Mouse (Mus musculus) heart, embryonic 10.5 days (tissue): ENCODE results near the gene C1qa. TPM values are rescaled to one million over a fixed set of nuclear protein-coding genes. Genes with fewer than 3 reads are reported as not detected.

Source experiments
- DNase-seq: peaks from one replicate; pipeline ENCODE4 v3.0.0-alpha.2; 2017; ENCODE audit warnings: low spot score
- H3K27ac ChIP-seq: fragments of 300-500 bp; sonication (generic); 2 replicates; pipeline ENCODE4 v1.5.1; 2016; ENCODE audit warnings: mild to moderate bottlenecking
- H3K27me3 ChIP-seq: fragments of 300-500 bp; sonication (generic); 2 replicates; pipeline ENCODE4 v1.6.1; 2016; ENCODE audit warnings: mild to moderate bottlenecking; ENCODE audit not compliant: poor library complexity, insufficient read depth, severe bottlenecking
- H3K36me3 ChIP-seq: fragments of 300-500 bp; sonication (generic); 2 replicates; pipeline ENCODE4 v1.6.1; 2016; ENCODE audit warnings: mild to moderate bottlenecking, moderate library complexity
- H3K4me1 ChIP-seq: fragments of 300-500 bp; sonication (generic); 2 replicates; pipeline ENCODE4 v1.6.1; 2016; ENCODE audit warnings: mild to moderate bottlenecking
- H3K4me3 ChIP-seq: fragments of 300-500 bp; sonication (generic); 2 replicates; pipeline ENCODE4 v1.5.1; 2016; ENCODE audit warnings: mild to moderate bottlenecking, moderate library complexity
- H3K9me3 ChIP-seq: fragments of 300-500 bp; sonication (generic); 2 replicates; pipeline ENCODE4 v1.6.1; 2016; ENCODE audit warnings: mild to moderate bottlenecking, moderate library complexity
- WGBS: fragments of 180-500 bp; shearing (Covaris S2); methylation state at CpG from one replicate; pipeline ENCODE4 v1.1.7; 2016; 5-methylcytosine and 5-hydroxymethylcytosine counted together
- polyA plus RNA-seq: library from polyadenylated mRNA; unstranded; fragments of >200 nt; fragmentation: Nextera tagmentation; extraction: Ambion mirVana; gene quantifications from 2 replicates; pipeline ENCODE4 v1.2.1, GENCODE M21; 2016

Gene C1qa
- polyA plus RNA-seq = 1.3 and 4.2 TPM in 2 replicates

DNA sequence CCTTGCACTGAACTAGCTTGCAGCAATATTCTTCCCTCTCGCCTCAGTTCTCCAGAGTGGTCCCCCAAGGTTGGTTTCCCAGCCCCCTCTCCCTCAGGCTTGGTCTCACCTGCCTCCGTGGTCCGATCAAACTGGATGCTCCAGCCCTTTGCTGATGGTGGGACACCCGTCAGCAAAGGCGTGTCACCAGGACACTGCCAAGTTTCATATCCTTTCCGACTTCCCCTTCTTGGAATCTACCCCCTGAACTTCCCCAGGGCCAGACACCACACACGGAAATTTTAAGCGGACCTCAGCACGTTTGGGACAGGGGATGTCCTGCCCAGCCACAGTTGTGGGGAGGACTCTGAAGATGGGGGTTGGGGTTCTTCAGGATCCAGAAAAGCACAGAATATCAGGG, at the start of gene C1qa:
TSS of gene C1qa (minus strand) at position 167 of the 400 bp plus-strand sequence.
- 71% methylated on average over 9 of the region's 9 CpGs for WGBS

DNA sequence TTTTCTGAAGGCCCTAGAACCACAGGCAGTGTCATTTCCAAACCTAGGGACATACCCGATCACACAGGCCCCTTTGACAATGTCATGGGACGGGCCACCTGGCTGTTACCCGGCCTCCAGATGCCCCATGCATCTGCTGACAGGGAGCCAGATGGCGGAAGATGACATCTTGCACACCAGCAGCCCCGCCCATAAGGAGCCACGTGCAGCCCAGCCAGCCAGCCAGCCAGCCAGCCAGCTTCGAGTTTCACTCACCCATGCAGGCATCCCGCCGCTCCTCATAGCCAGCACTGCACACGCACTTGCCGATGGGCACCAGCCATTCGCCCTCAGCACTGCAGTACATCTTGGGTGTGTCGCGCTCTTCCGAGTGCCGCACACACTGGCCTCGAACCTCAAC, 46.8 kb upstream of the C1qa start:
- no peaks in the 10 kb centered on the region for H3K36me3 ChIP-seq
- no peaks in the 10 kb centered on the region for H3K9me3 ChIP-seq
- peaks cover 100% of the 10 kb centered on the region for H3K27me3 ChIP-seq
- no peak overlapping the region for H3K4me3 ChIP-seq
- no peak for DNase-seq
- no peak overlapping the region for H3K27ac ChIP-seq
- H3K4me1 ChIP-seq = peaks cover 11% of the 10 kb centered on the region; the same call in 1 of the 2 replicates
- 62% methylated on average over 17 of the region's 17 CpGs for WGBS

More for the DNA sequence above, at the start of gene C1qa:
- no peak for DNase-seq
- Histone ChIP-seq H3K27ac (no peak within 1 kb of the TSS), H3K27me3 (peaks cover 73% of the 10 kb centered on the region), H3K4me1 (peaks cover 5% of the 10 kb centered on the region), H3K36me3 (no peaks in the 10 kb centered on the region), H3K9me3 (no peaks in the 10 kb centered on the region), H3K4me3 (no peak within 1 kb of the TSS)

- peaks cover 100% of the 10 kb centered on the region for H3K27me3 ChIP-seq
- no peak overlapping the region for H3K27ac ChIP-seq
- 72% methylated on average over 11 of the region's 11 CpGs for WGBS
- H3K4me1 ChIP-seq = peaks cover 11% of the 10 kb centered on the region; the same call in 1 of the 2 replicates
- H3K9me3 ChIP-seq = no peaks in the 10 kb centered on the region
- H3K36me3 ChIP-seq = no peaks in the 10 kb centered on the region
- no peak for DNase-seq
- H3K4me3 ChIP-seq = no peak overlapping the region
Observed at GRCm38 (mm10) chr4:136944558-136945350, 46.2 kb upstream of the C1qa start.

DNA sequence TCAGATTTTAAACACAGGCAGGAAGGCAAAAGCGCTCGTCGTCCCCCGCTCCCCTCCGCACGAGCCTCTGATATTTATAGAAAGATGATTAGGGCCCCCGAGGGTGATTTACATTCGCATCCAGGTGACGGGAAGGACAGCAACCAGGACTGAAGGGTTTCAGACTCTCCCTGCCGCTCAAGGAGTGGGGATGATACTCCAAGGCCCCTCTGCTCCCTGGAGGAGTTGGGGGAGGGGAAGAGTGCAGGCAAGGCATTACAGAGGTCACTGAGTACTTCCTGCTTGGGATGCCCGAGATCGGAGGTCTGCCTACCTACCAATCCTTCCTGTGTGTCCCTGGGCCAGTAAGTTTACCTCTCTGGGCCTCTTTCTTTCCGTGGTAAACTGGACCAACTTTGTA, 44.6 kb upstream of the C1qa start:
- no peaks in the 10 kb centered on the region for H3K36me3 ChIP-seq
- no peaks in the 10 kb centered on the region for H3K9me3 ChIP-seq
- H3K4me1 ChIP-seq = peaks cover 11% of the 10 kb centered on the region; the same call in 1 of the 2 replicates
- no peak for DNase-seq
- no peak overlapping the region for H3K27ac ChIP-seq
- H3K27me3 ChIP-seq = peaks cover 100% of the 10 kb centered on the region
- peak overlapping the region; percentile 18; the same call in 1 of the 2 replicates for H3K4me3 ChIP-seq
- 17% methylated on average over 13 of the region's 13 CpGs for WGBS

- Histone ChIP-seq H3K36me3 (no peaks in the 10 kb centered on the region), H3K4me3 (peak overlapping the region; percentile 18; the same call in 1 of the 2 replicates), H3K4me1 (peaks cover 11% of the 10 kb centered on the region; the same call in 1 of the 2 replicates), H3K27me3 (peaks cover 100% of the 10 kb centered on the region), H3K9me3 (no peaks in the 10 kb centered on the region), H3K27ac (no peak overlapping the region)
- WGBS = 26% methylated on average over 18 of the region's 18 CpGs
- DNase-seq = no peak
Observed at GRCm38 (mm10) chr4:136942761-136943160, 44.2 kb upstream of the C1qa start.

DNA sequence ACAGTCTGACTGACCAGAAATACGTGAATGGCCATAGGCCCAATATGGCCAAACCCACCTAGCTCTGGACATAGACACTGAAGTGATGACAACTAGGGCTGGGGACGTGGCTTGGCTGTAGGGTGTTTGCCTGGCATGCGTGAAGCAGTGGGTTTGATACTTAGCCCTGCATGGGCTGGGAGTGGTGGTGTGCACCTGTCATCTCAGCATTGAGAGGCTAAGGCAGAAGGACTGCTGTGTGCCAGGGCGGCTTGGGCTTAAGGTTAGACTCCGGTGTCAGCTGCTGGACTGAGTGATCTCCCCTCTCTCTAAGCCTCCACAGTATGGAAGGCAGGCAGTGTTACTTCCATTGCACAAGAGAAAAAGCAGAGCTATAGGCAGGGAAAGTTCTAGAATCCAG, 39.3 kb upstream of the C1qa start:
- H3K27ac ChIP-seq = no peak overlapping the region
- peaks cover 28% of the 10 kb centered on the region for H3K4me1 ChIP-seq
- H3K36me3 ChIP-seq = no peaks in the 10 kb centered on the region
- no peaks in the 10 kb centered on the region for H3K9me3 ChIP-seq
- DNase-seq = no peak
- peaks cover 100% of the 10 kb centered on the region for H3K27me3 ChIP-seq
- no peak overlapping the region for H3K4me3 ChIP-seq
- WGBS = 72% methylated on average over 5 of the region's 5 CpGs

GRCm38 (mm10) chr4:136937344-136937743, 38.7 kb upstream of the C1qa start:
- H3K4me1 ChIP-seq = peaks cover 24% of the 10 kb centered on the region
- no peaks in the 10 kb centered on the region for H3K9me3 ChIP-seq
- 71% methylated on average over 4 of the region's 4 CpGs for WGBS
- peaks cover 100% of the 10 kb centered on the region for H3K27me3 ChIP-seq
- H3K36me3 ChIP-seq = no peaks in the 10 kb centered on the region
- H3K4me3 ChIP-seq = no peak overlapping the region
- no peak for DNase-seq
- no peak overlapping the region for H3K27ac ChIP-seq

DNA sequence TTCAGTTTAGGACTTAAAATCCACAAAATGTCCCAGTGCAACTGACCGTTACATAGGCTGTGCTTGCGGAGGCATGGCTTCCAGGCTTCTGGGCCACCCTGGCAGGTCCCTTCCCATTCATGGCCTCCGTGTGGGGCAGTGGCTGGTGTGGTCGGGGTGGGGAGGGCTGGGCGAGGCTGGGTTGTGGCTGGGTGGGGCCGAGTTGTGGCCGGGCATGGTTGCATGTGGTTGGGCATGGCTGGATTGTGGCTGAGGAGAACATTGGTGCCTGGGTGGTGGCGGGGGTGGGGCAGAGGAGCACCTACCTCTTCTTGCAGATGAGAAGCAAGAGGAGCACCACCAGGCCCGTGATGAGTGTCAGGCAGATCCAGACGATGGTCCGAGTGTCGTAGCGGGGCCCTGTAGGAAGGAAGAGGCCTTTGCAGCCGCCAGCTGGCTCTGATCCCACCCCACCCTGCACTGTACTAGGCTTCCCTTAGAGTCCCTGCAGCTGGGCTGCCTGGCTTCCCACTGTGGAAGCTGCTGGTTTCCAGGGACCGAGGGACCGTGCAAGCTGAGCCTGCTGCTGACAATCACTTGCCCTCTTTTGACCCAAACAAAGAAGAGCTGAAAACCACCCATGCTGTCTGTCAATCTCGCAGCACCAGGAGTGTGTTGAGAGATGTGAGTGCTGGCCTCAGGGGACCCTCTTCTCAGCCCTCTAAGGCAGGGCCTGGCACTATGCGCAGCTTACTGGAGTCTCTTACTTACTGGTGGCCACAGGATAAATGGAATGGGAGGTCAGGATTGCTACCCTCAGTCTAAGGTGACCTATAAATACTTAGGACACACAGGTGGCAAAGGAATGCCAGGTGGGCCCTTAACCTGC, 36.4 kb upstream of the C1qa start:
- H3K9me3 ChIP-seq = no peaks in the 10 kb centered on the region
- H3K36me3 ChIP-seq = no peaks in the 10 kb centered on the region
- peaks cover 100% of the 10 kb centered on the region for H3K27me3 ChIP-seq
- no peak overlapping the region for H3K4me3 ChIP-seq
- 41% methylated on average over 18 of the region's 18 CpGs for WGBS
- peaks cover 31% of the 10 kb centered on the region for H3K4me1 ChIP-seq
- DNase-seq = no peak
- H3K27ac ChIP-seq = no peak overlapping the region

DNA sequence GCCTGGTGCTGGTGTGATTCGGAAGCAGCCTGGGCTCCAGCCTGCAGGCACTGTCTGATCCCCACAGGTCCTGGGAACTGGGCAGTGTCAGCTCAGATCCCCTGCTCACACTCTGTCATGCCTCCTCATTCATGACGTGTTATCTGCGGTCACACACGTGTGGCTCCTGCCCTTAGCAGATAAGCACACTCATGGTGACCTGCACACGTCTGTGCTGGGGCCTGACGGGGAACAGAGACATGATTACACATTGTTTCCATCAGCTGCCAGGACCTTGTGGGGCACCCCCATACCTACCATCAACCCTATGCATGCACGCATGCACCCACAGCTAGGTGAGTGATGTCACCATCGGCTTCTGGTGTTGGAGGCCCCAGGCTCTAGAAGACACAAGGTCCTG, 31.9 kb upstream of the C1qa start:
- Histone ChIP-seq H3K27me3 (peaks cover 99% of the 10 kb centered on the region), H3K4me3 (no peak overlapping the region), H3K4me1 (peaks cover 21% of the 10 kb centered on the region), H3K27ac (no peak overlapping the region), H3K9me3 (no peaks in the 10 kb centered on the region), H3K36me3 (no peaks in the 10 kb centered on the region)
- WGBS = 66% methylated on average over 8 of the region's 8 CpGs
- DNase-seq = no peak

DNA sequence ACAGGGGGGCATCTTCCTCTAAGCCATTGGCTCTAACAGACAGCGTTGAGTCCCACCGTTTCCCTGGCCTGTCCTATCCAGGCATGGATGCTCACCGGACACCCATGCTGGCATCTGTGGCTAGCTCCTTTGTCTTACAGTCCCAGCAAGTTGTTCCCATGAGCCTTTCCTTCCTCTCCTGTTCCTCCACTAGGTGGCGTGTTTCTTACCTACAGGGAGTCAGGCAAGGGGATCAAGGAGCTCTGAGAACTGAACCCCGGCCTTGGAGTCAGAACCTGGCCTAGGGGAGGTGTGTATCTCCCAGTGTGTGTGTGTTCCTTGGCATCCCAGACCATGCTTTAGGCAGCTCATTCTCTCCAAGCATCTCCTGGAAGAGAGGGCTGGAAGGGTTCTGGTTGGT, 30.3 kb upstream of the C1qa start:
- Histone ChIP-seq H3K4me1 (0 out of 2 replicates have a peak, but pooled peaks cover 8% of the 10 kb centered on the region), H3K27me3 (peaks cover 98% of the 10 kb centered on the region), H3K36me3 (no peaks in the 10 kb centered on the region), H3K9me3 (no peaks in the 10 kb centered on the region), H3K27ac (no peak overlapping the region), H3K4me3 (no peak overlapping the region)
- 14% methylated on average over 5 of the region's 5 CpGs for WGBS
- no peak for DNase-seq

- Histone ChIP-seq H3K4me3 (no peak overlapping the region), H3K27ac (no peak overlapping the region), H3K9me3 (no peaks in the 10 kb centered on the region), H3K27me3 (peaks cover 94% of the 10 kb centered on the region), H3K36me3 (no peaks in the 10 kb centered on the region), H3K4me1 (no peaks in the 10 kb centered on the region)
- WGBS = 22% methylated on average over 15 of the region's 15 CpGs
- DNase-seq = no peak
Observed at GRCm38 (mm10) chr4:136925804-136926203, 27.2 kb upstream of the C1qa start.

DNA sequence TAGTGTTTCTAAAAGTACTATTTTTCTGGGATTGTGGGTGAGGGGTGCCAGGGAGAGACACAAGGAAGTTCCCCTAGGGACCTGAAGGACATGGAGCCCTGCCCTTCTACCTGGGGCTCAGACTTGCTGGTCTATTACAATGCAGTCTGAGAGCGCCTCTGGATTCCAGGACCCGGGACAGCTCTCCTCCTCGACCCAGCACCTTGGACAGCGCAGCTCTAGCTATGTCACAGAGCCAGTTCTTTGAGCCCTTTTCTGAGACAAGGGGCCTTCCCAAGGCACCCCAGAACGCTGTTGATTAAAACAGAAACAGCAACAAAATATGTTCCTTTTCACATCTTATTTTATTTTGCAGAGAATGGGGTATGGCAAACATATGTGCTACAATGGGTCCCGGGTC, 25.9 kb upstream of the C1qa start:
- WGBS = 5% methylated on average over 6 of the region's 6 CpGs

DNA sequence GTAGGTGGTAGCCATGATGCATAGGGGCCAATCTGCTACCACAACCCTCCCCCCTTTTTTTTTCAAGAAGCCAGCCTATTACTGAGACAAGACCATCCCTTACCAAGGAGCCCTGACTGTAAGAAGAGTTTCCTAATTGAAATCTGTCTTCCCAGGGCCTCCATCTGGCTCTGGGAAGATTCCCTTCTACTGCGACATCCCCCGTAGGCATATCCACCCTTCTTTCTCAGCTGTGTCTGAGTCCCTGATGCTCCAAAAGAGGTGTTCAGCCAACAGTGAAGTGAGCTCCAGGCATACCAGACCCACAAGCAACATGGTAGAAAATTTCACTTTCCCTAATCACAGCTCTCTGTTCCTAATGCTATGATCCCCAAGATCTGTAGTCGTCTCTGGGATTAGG, 20.9 kb upstream of the C1qa start:
- Histone ChIP-seq H3K27ac (no peak overlapping the region), H3K9me3 (no peaks in the 10 kb centered on the region), H3K4me3 (no peak overlapping the region), H3K27me3 (peaks cover 85% of the 10 kb centered on the region), H3K36me3 (no peaks in the 10 kb centered on the region), H3K4me1 (peaks cover 3% of the 10 kb centered on the region; the same call in 1 of the 2 replicates)
- no peak for DNase-seq
- 73% methylated on average over 3 of the region's 3 CpGs for WGBS

More for the DNA sequence above, 25.9 kb upstream of the C1qa start:
- Histone ChIP-seq H3K27me3 (peaks cover 90% of the 10 kb centered on the region), H3K4me1 (no peaks in the 10 kb centered on the region), H3K4me3 (no peak overlapping the region), H3K36me3 (no peaks in the 10 kb centered on the region), H3K9me3 (no peaks in the 10 kb centered on the region), H3K27ac (no peak overlapping the region)
- peak; percentile 90 for DNase-seq
